Mouse (Mus musculus) MEL (cell line): ENCODE data around the gene Sat1. TPM values are rescaled to one million over a fixed set of nuclear protein-coding genes. Genes with fewer than 3 reads are reported as not detected.

ENCODE experiments used
- DNase-seq: peaks from one replicate; pipeline ENCODE4 v3.0.0; 2011; ENCODE audit warnings: low read depth, low spot score
- H3K27ac ChIP-seq: 2 replicates; pipeline ENCODE4 v1.5.1; 2012; ENCODE audit warnings: low read depth, mild to moderate bottlenecking, control low read depth, low read length, moderate library complexity; ENCODE audit not compliant: control insufficient read depth
- H3K27me3 ChIP-seq, 2 experiments: fragments of 150-350 bp in 1 of 2; sonication (generic) in 1 of 2; 2 replicates each; pipeline ENCODE4 v1.6.1; 2012; ENCODE audit warnings: low read length in 2 of 2, mild to moderate bottlenecking in 2 of 2, improper control_type of control experiment in 1 of 2, moderate library complexity in 1 of 2; ENCODE audit not compliant: insufficient read depth in 2 of 2, control insufficient read depth in 1 of 2
- H3K36me3 ChIP-seq, 2 experiments: 2 replicates each; pipeline ENCODE4 v1.6.1; 2012 to 2014; ENCODE audit warnings: low read length in 2 of 2, improper control_type of control experiment in 1 of 2, inconsistent platforms in 1 of 2, mild to moderate bottlenecking in 1 of 2; ENCODE audit not compliant: insufficient read depth in 2 of 2, control insufficient read depth in 1 of 2
- H3K4me1 ChIP-seq, 2 experiments: fragments of 150-350 bp in 1 of 2; sonication (generic) in 1 of 2; 2 replicates each; pipeline ENCODE4 v1.6.1; 2012; ENCODE audit warnings: low read length in 2 of 2, improper control_type of control experiment in 1 of 2, mild to moderate bottlenecking in 1 of 2; ENCODE audit not compliant: insufficient read depth in 2 of 2, control insufficient read depth in 1 of 2
- H3K4me3 ChIP-seq, 2 experiments: fragments of 150-350 bp in 1 of 2; sonication (generic) in 1 of 2; 2 replicates each; pipeline ENCODE4 v1.5.1; 2012; ENCODE audit warnings: low read depth in 2 of 2, low read length in 2 of 2, mild to moderate bottlenecking in 2 of 2, moderate library complexity in 2 of 2, control low read depth in 1 of 2, improper control_type of control experiment in 1 of 2; ENCODE audit not compliant: control insufficient read depth in 1 of 2, insufficient read depth in 1 of 2
- H3K79me2 ChIP-seq: 2 replicates; pipeline ENCODE4 v1.6.1; 2012; ENCODE audit warnings: mild to moderate bottlenecking, low read length, moderate library complexity; ENCODE audit not compliant: control insufficient read depth, poor library complexity, insufficient read depth
- H3K9ac ChIP-seq: 2 replicates; pipeline ENCODE4 v1.6.1; 2012; ENCODE audit warnings: low read depth, mild to moderate bottlenecking, control low read depth, low read length, moderate library complexity; ENCODE audit not compliant: control insufficient read depth, poor library complexity, severe bottlenecking
- H3K9me3 ChIP-seq: fragments of 150-350 bp; sonication (generic); replicated peaks from 2 replicates; pipeline ENCODE4 v1.6.1; 2012; ENCODE audit warnings: mild to moderate bottlenecking, low read length, improper control_type of control experiment, moderate library complexity; ENCODE audit not compliant: insufficient read depth
- BHLHE40 ChIP-seq: IDR thresholded peaks from 2 replicates; pipeline ENCODE4 v1.6.1; 2012; ENCODE audit warnings: low read depth, mild to moderate bottlenecking, inconsistent platforms, low read length, improper control_type of control experiment, borderline replicate concordance
- CHD1 ChIP-seq: IDR thresholded peaks from 2 replicates; pipeline ENCODE4 v1.6.1; 2012; ENCODE audit warnings: low read depth, mild to moderate bottlenecking, inconsistent platforms, low read length, improper control_type of control experiment
- CHD2 ChIP-seq: IDR thresholded peaks from 2 replicates; pipeline ENCODE4 v1.6.1; 2011; ENCODE audit warnings: low read length, improper control_type of control experiment
- CTCF ChIP-seq, 3 experiments: IDR thresholded peaks in 2 of 3; conservative IDR thresholded peaks in 1 of 3; 2 replicates each; pipeline ENCODE4 v1.5.1; 2011 to 2012; ENCODE audit warnings: low read length in 3 of 3, low read depth in 2 of 3, mild to moderate bottlenecking in 2 of 3, improper control_type of control experiment in 1 of 3, inconsistent platforms in 1 of 3, mixed read lengths in 1 of 3, moderate library complexity in 1 of 3; ENCODE audit not compliant: control insufficient read depth in 1 of 3, insufficient read depth in 1 of 3, poor library complexity in 1 of 3, severe bottlenecking in 1 of 3
- E2F4 ChIP-seq: IDR thresholded peaks from 2 replicates; pipeline ENCODE4 v1.6.1; 2011; ENCODE audit warnings: low read depth, low read length, improper control_type of control experiment, borderline replicate concordance
- ELF1 ChIP-seq: IDR thresholded peaks from 2 replicates; pipeline ENCODE4 v1.6.1; 2014; ENCODE audit warnings: low read depth, mild to moderate bottlenecking, inconsistent platforms, low read length, improper control_type of control experiment, moderate library complexity
- ETS1 ChIP-seq: IDR thresholded peaks from 2 replicates; pipeline ENCODE4 v1.6.1; 2012; ENCODE audit warnings: low read depth, mild to moderate bottlenecking, inconsistent platforms, low read length, improper control_type of control experiment, moderate library complexity
- KAT2A ChIP-seq: conservative IDR thresholded peaks from 2 replicates; pipeline ENCODE4 v1.6.1; 2012; ENCODE audit warnings: low read depth, low read length, improper control_type of control experiment, inconsistent platforms
- MAFK ChIP-seq: IDR thresholded peaks from 2 replicates; pipeline ENCODE4 v1.6.1; 2011; ENCODE audit warnings: low read depth, mild to moderate bottlenecking, low read length, improper control_type of control experiment, borderline replicate concordance
- MAX ChIP-seq: IDR thresholded peaks from 2 replicates; pipeline ENCODE4 v1.6.1; 2011; ENCODE audit warnings: low read length, improper control_type of control experiment
- MAZ ChIP-seq: IDR thresholded peaks from 2 replicates; pipeline ENCODE4 v1.6.1; 2012; ENCODE audit warnings: low read depth, mild to moderate bottlenecking, inconsistent platforms, low read length, improper control_type of control experiment
- MEF2A ChIP-seq: IDR thresholded peaks from 2 replicates; pipeline ENCODE4 v1.6.1; 2014; ENCODE audit warnings: low read depth, mild to moderate bottlenecking, inconsistent platforms, low read length, improper control_type of control experiment; ENCODE audit not compliant: poor library complexity, insufficient replicate concordance, severe bottlenecking; ENCODE audit errors: extremely low read depth
- MXI1 ChIP-seq: IDR thresholded peaks from 2 replicates; pipeline ENCODE4 v1.6.1; 2011; ENCODE audit warnings: mild to moderate bottlenecking, low read depth, low read length, improper control_type of control experiment
- MYB ChIP-seq: IDR thresholded peaks from 2 replicates; pipeline ENCODE4 v1.6.1; 2011; ENCODE audit warnings: mild to moderate bottlenecking, low read depth, low read length, improper control_type of control experiment
- MYC ChIP-seq: IDR thresholded peaks from 2 replicates; pipeline ENCODE4 v1.6.1; 2011; ENCODE audit warnings: low read depth, mild to moderate bottlenecking, low read length, improper control_type of control experiment, moderate library complexity
- POLR2AphosphoS5 ChIP-seq: IDR thresholded peaks from 2 replicates; pipeline ENCODE4 v1.6.1; 2012; ENCODE audit warnings: low read depth, borderline replicate concordance, mild to moderate bottlenecking, inconsistent platforms, low read length, moderate library complexity, mixed read lengths
- RCOR1 ChIP-seq: IDR thresholded peaks from 2 replicates; pipeline ENCODE4 v1.6.1; 2012; ENCODE audit warnings: low read depth, mild to moderate bottlenecking, inconsistent platforms, low read length, improper control_type of control experiment
- TAL1 ChIP-seq: IDR thresholded peaks from 2 replicates; pipeline ENCODE4 v1.6.1; 2012; ENCODE audit warnings: mild to moderate bottlenecking, inconsistent platforms, low read length, moderate library complexity, mixed read lengths
- TBP ChIP-seq: IDR thresholded peaks from 2 replicates; pipeline ENCODE4 v1.8.0; 2011; ENCODE audit warnings: low read depth, low read length, improper control_type of control experiment
- USF2 ChIP-seq, 2 experiments: IDR thresholded peaks; 2 replicates each; pipeline ENCODE4 v1.6.1; 2011 to 2012; ENCODE audit warnings: improper control_type of control experiment in 2 of 2, low read length in 2 of 2, borderline replicate concordance in 1 of 2, inconsistent platforms in 1 of 2, low read depth in 1 of 2, mild to moderate bottlenecking in 1 of 2; ENCODE audit not compliant: insufficient read depth in 1 of 2
- ZC3H11A ChIP-seq: IDR thresholded peaks from 2 replicates; pipeline ENCODE4 v1.6.1; 2012; ENCODE audit warnings: low read depth, mild to moderate bottlenecking, inconsistent platforms, low read length, improper control_type of control experiment
- polyA plus RNA-seq, 2 experiments: library from polyadenylated mRNA; stranded (reverse) in 1 of 2; unstranded in 1 of 2; fragments of >175 nt in 1 of 2; fragments of >200 nt in 1 of 2; gene quantifications; 2 replicates each; pipeline versions ENCODE4 v1.2.1 to v1.2.4; 2012; ENCODE audit warnings: low replicate concordance in 2 of 2, low read depth in 1 of 2; ENCODE audit not compliant: insufficient read length in 2 of 2, insufficient read depth in 1 of 2, missing spikeins in 1 of 2
- total RNA-seq: library from RNA; depleted of rRNA; stranded (reverse); fragments of 300-350 nt; gene quantifications from 2 replicates; pipeline ENCODE4 v1.2.3, GENCODE M21; 2012; rRNA removed

The Sat1 gene
- total and polyA plus RNA-seq, 3 experiments, result 70.8 to 167 (median 73.7) TPM

DNA sequence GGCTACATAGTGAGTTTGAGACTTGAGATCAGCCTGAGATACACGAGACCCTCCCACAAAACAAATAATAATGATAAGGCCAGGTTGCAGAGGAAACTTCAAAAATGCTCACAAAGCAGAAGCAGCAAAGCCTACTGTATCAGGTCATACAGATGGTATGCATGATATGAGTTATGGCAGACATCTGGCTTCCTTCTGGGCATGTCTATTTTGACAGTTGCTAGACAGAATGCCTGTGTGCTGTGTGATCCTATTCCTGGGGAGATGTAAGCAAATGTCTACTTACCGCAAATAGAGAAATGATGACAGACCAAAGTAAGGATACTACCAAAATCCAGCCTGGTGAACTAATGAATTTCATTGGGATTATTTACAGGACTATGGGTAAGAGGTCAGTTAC, 49.9 kb downstream of the Sat1 start:
- no peaks in the 10 kb centered on the region for H3K9me3 ChIP-seq
- TF ChIP-seq CTCF (IDR thresholded peaks at IDR 0.05 in 2 of 3, conservative IDR thresholded peaks at IDR 0.05 in 1 of 3; ENCODE audit: control insufficient read depth in 1 of 3, insufficient read depth in 1 of 3, low read depth in 2 of 3, low read length in 3 of 3, poor library complexity in 1 of 3, severe bottlenecking in 1 of 3) (no peak), E2F4 (no peak), ZC3H11A (no peak), MXI1 (no peak), MYC (no peak), ETS1 (no peak), TBP (no peak), MYB (no peak), CHD2 (no peak), RCOR1 (no peak), MAFK (no peak), CHD1 (no peak), KAT2A (no peak), POLR2AphosphoS5 (no peak), ELF1 (no peak), MAX (no peak), TAL1 (no peak), USF2 (IDR thresholded peaks at IDR 0.05; ENCODE audit: borderline replicate concordance in 1 of 2, insufficient read depth in 1 of 2, low read depth in 1 of 2, low read length in 2 of 2) (no peak)
- DNase-seq, result peak; percentile 10
- H3K27me3 ChIP-seq, result no peaks in the 10 kb centered on the region
- no peak overlapping the region for H3K27ac ChIP-seq
- H3K79me2 ChIP-seq, result no peaks in the 10 kb centered on the region
- no peaks in the 10 kb centered on the region for H3K4me1 ChIP-seq
- no peak overlapping the region for H3K9ac ChIP-seq
- H3K36me3 ChIP-seq, result no peaks in the 10 kb centered on the region
- no peak overlapping the region for H3K4me3 ChIP-seq

DNA sequence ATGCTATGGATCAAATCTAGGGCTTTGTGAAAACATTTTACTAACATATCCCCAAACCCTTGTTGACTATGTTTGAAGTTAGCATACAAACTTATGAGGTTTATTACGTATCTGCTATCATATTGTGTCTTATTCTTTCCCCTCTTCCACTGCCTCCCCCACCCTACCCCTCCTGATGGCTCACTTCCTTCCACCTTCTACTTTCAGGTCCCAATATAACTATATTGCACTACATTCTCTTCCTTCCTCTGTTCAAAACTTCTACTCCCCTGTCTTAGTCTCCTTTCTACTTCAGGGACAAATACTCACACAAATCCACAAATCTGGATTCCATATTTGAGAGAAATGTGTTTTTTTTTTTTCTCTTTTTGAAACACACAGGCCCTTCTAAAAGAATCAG, 52.7 kb downstream of the Sat1 start:
- H3K9me3 ChIP-seq, result no peaks in the 10 kb centered on the region
- H3K79me2 ChIP-seq, result no peaks in the 10 kb centered on the region
- no peak overlapping the region for H3K27ac ChIP-seq
- no peaks in the 10 kb centered on the region for H3K27me3 ChIP-seq
- H3K4me1 ChIP-seq, result no peaks in the 10 kb centered on the region
- DNase-seq, result no peak
- H3K4me3 ChIP-seq, result no peak overlapping the region
- no peaks in the 10 kb centered on the region for H3K36me3 ChIP-seq
- TF ChIP-seq MEF2A (no peak), MYB (no peak), BHLHE40 (no peak), MAZ (no peak), POLR2AphosphoS5 (no peak), KAT2A (no peak)
- H3K9ac ChIP-seq, result no peak overlapping the region

Other genes with a start within 250 kb of the Sat1 start
- not detected in 2 replicates for gene Magea8, start 220.6 kb downstream of the Sat1 start, total RNA-seq
- not detected for gene Magea8, start 220.6 kb downstream of the Sat1 start, polyA plus RNA-seq
- gene Magea5, start 153.3 kb downstream of the Sat1 start, total RNA-seq, result not detected in 2 replicates
- gene Magea5, start 153.3 kb downstream of the Sat1 start, polyA plus RNA-seq, result not detected
- not detected in 2 replicates for gene Magea1, start 126.7 kb downstream of the Sat1 start, total RNA-seq
- not detected for gene Magea1, start 126.7 kb downstream of the Sat1 start, polyA plus RNA-seq
- not detected in 2 replicates for gene Magea2, start 122.8 kb downstream of the Sat1 start, total RNA-seq
- gene Magea2, start 122.8 kb downstream of the Sat1 start, polyA plus RNA-seq, result not detected
- not detected in 2 replicates for gene Cldn34b2, start 88.0 kb downstream of the Sat1 start, total RNA-seq
- not detected for gene Cldn34b2, start 88.0 kb downstream of the Sat1 start, polyA plus RNA-seq
- gene Acot9, start 46.0 kb upstream of the Sat1 start, total RNA-seq, result 56.3 and 61.2 TPM in 2 replicates
- 10 to 100 TPM in 1 of 2 experiments, not detected in 1; 52.6 TPM for gene Acot9, start 46.0 kb upstream of the Sat1 start, polyA plus RNA-seq
- gene Prdx4, start 124.3 kb upstream of the Sat1 start, total RNA-seq, result 24.3 and 31.1 TPM in 2 replicates
- gene Prdx4, start 124.3 kb upstream of the Sat1 start, polyA plus RNA-seq, result 10 to 100 TPM in 1 of 2 experiments, not detected in 1; 34.5 TPM